Mouse (Mus musculus): ENCODE measurements around the gene Cfap206.

DNA sequence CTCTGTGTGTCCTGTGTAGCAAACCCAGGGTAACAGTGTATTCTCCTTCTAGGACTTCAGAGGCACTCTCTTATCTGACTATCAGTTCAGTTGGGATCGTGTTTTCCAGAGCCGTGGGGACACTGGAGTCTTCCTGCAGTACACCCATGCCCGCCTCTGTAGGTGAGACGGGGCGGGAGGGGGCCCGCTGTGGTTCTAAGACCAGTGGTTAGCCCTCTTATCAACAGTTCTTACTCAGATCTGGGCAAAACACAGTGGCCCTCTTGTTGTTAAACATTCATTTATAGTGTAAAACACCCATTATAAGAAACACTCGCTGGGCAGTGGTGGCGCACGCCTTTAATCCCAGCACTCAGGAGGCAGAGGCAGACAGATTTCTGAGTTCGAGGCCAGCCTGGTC lies 73.9 kb downstream of the Cfap206 start:
- TF ChIP-seq POLR2A (IDR thresholded peaks at IDR 0.05; ENCODE audit: borderline replicate concordance, low read depth, low read length) (no peak), CTCF (IDR thresholded peaks at IDR 0.05; ENCODE audit: low read depth, low read length) (no peak)
